Mouse (Mus musculus) c-Kit-negative CD71-positive TER-119-positive erythroid progenitor cells, embryonic 14.5 days (primary cell): Measurements from ENCODE around the gene Zbtb7a.
A peak's percentile ranks its signal among the peaks of the same experiment; 100 is the strongest.

Experiments used
- DNase-seq: peaks from one replicate; pipeline ENCODE4 v3.0.0-alpha.2; 2013; ENCODE audit warnings: low read depth, low spot score

The Zbtb7a gene

GRCm38 (mm10) chr10:81190236-81190911 lies 55.4 kb downstream of the Zbtb7a start:
- DNase-seq: no peak

DNA sequence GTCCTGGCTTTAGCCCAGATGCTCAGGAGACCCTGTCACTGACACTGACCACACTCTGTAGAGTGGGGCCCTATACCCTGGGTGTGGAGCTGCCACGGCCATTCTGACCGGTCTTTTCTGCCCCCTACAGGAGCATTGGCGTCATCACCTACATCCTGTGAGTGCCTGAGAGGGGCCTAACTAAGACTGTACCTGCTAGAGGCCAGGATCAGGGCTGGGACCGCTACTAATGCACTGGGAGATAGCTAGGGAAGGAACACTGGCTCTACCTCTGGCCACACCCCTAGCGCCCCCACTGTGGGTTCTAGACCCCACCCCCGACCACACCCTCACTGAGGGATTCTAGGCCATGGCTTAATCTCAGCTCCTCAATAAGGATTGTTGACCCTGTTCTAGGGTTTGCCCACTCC lies 55.9 kb downstream of the Zbtb7a start:
- no peak for DNase-seq

DNA sequence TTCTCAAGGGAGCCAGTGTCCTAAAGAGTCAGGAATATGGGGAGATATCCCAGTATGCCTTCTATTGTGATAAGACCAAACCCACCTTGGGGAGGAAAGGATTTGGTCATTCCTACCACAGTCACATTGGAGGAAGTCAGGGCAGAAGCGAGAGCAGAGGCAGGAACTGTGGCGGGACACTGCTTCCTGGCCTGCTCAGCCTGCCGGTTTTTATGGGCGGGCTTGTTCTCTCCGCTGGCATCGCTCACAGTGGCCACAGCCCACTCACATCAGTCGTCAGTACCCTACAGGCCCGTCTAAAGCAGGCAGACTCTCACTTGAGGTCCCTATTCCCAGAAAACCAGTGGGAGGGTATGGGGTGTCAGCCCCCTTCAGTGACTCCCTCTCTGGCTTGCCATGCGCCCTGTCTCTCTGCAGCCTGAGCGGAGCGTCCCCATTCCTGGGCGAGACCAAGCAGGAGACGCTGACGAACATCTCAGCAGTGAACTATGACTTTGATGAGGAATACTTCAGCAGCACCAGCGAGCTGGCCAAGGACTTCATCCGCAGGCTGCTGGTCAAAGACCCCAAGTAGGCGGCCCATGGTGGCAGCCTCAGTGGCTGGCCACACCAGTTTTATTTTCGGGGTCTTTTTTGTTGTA lies 56.4 kb downstream of the Zbtb7a start:
- DNase-seq: no peak

GRCm38 (mm10) chr10:81192270-81192967 lies 57.4 kb downstream of the Zbtb7a start:
- DNase-seq: no peak

- no peak for DNase-seq
These were observed 58.0 kb downstream of the Zbtb7a start for GRCm38 (mm10) chr10:81192968-81193501.

- DNase-seq: no peak
These were observed 59.2 kb downstream of the Zbtb7a start for GRCm38 (mm10) chr10:81193991-81194774.

DNA sequence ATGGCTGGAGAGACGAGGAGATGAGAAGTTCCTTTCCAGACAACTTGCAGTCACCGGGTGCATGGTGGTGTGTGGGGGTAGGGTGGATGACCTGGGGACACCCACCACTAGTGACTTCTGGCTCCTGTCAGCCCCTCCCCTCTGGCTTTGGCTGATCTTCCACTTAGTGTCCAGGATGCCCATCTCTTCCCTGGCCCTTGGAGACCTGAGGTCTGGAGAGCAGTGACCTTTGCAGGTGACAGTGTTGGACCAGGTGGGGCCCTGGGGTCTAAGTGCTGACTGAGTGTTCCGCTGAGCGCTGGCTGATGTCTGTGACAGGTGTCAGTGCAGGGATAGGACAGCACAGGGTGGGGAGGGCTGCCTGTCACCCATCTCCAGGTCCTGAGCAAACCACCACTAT lies 60.3 kb downstream of the Zbtb7a start:
- DNase-seq: no peak

GRCm38 (mm10) chr10:81196470-81197065 lies 61.5 kb downstream of the Zbtb7a start:
- DNase-seq: no peak

GRCm38 (mm10) chr10:81197305-81197704 lies 62.3 kb downstream of the Zbtb7a start:
- no peak for DNase-seq

GRCm38 (mm10) chr10:81198230-81198629 lies 63.2 kb downstream of the Zbtb7a start:
- peak; percentile 60 for DNase-seq

DNA sequence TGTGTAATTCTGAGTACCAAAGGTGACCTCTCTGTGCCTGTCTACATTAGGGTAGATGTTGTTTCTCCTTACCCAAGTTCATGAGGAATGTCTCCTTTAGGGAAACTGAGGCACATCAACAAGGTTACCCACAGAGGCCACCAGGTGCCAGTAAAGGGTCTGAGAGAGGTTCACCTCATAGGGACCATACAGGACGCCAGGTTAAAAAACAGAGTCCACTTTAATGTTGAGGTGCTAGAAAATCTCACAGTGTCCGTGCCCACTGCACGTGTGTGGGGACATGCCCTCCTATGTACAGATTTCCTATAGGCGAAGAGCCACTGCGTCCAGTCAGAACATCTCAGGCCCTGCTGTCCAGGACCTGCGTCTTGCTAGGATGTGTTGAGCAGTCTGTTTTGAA lies 64.0 kb downstream of the Zbtb7a start:
- no peak for DNase-seq

DNA sequence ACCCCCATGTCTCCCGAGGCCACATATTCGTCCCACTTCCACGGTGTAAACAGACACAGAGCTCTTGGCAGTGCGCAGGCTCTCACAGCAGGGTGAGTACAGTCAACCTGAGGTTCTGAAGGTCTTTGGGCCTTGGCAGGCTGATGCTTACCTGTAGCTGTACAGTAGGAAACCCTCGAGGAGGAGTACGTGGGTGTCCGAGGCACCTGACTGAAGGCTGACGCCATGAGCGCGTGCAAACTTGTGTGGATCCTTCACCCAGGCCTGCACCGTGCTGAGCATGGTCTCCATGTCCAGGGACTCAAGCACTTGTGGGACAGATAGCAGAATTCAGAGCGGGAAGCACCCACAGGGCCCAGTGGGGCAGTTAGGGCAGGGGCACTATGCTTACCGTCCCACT lies 65.1 kb downstream of the Zbtb7a start:
- no peak for DNase-seq

DNA sequence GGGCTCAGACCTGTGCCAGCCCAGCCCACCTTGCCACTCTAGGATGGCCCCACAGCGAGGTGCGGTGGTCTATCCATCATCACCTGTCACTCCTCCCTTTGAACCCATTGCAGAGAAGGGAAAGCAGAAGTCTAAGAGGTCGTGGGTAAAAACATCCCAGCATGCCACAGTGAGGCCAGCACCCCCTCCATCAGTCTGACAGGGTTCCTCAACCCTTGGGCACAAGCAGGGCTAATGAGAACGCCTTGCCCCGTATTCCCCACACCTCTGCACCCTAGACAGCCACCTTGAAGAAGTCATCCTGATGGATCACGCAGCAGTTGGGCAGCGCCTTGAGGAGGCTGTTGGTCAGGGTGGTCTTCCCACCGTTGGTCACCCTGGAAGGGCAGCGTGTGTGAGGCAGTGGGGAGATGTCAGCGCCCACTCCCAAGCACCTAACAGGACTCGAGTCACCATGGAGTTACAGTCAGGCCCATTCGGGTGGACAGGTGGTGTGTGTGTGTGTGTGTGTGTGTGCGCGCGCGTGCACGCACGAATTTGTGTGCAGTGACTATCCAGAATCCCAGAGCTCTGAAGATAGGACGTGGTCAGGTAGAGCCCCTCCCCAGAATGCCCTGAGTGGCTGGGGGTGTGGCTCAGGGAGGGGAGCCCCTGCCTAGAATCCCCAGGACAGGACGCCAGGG lies 65.7 kb downstream of the Zbtb7a start:
- DNase-seq: no peak

DNA sequence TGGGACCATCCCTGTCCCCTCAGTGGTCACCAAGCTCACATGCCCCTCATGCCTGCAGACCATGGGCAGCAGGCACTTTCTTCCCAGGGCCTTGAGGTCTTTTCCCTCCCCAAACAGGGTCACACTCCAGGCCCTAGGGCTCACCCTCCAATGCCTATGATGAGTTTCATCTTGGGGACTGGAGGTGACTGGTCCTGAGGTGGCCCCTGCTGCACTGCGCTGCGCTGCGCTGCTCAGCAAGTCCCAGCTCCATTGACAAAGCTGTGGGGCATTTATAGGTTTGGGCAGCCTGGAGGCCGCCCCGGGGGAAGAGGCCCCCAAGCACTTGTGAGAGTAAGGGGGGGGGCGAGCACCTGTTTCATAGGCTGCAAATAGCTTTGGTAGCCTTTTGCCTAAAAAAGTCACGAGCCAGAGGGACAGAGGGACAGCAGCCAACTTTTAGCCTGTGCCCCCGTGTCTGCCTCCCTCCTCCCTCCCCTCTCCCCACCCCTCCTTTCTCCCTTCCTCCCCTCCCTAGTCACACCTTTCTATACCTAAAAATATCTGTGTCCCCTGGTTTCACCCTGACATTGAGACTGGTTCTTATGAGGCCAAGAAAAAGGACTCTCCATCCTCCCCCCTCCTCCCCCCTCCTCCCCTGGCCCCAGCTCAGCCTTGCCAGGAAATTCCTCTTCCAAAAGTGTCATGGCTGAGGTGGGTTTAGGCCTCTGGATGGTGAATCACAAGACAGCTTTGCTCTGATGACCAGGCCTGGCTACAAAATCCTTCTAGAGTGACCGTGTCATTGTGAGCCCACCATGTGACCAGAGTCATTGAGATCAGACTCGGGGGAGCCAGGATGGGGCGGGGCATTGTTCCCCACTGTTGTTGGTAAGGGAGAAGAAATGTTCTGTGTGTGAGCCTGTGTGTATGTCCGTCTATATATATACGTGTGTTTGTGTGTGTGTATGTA lies 67.1 kb downstream of the Zbtb7a start, which contains the start of gene Nmrk2:
Gene Nmrk2 (minus strand): TSS at position 245 of the 952 bp plus-strand sequence.
- no peak for DNase-seq
